Comparison of ENCODE assay signal across 18 mouse cellular contexts in genomic region chr13:95484664-95485063, GRCm38 (mm10). TPM values are rescaled to one million over a fixed set of nuclear protein-coding genes. Genes with fewer than 3 reads are reported as not detected.
DNase-seq lines count a peak whose midpoint lies in the region; ATAC-seq and TF ChIP-seq lines count a peak whose summit lies in the region.
"Had no signal": no experiment of that assay in that cellular context is flagged by ENCODE, and none has a peak within 500 bp of the region (broad histone marks: within the 10 kb centered on the region; RNA-seq: fewer than 3 reads in every experiment).

No protein-coding gene starts in this region.

- ATAC-seq in forebrain, embryonic 12.5 days (ENCODE audit: low FRiP score), result no peak
- ATAC-seq in forebrain, postnatal 0 days, result no peak
- no peak for ATAC-seq in midbrain, embryonic 15.5 days (replicated peaks)
- ATAC-seq in limb, embryonic 13.5 days (ENCODE audit: low FRiP score, low read depth), result peak; percentile 70
- no peak for ATAC-seq in intestine, postnatal 0 days
- ATAC-seq: forebrain, embryonic 13.5 days had no signal

- H3K27me3 ChIP-seq in forebrain, embryonic 12.5 days, result no peaks in the 10 kb centered on the region
- H3K27me3 ChIP-seq in forebrain, postnatal 0 days (ENCODE audit: insufficient read depth, low read length), result no peaks in the 10 kb centered on the region
- peaks cover 6% of the 10 kb centered on the region; the same call in 1 of the 2 replicates for H3K27me3 ChIP-seq in midbrain, embryonic 10.5 days (ENCODE audit: low read depth, poor library complexity, severe bottlenecking)
- H3K27me3 ChIP-seq in midbrain, embryonic 15.5 days (replicated peaks), result no peaks in the 10 kb centered on the region
- 0 out of 2 replicates have a peak, but pooled peaks cover 6% of the 10 kb centered on the region for H3K27me3 ChIP-seq in limb, embryonic 13.5 days
- no peaks in the 10 kb centered on the region for H3K27me3 ChIP-seq in intestine, postnatal 0 days (replicated peaks; ENCODE audit: control insufficient read depth, insufficient read depth, low read length)
- H3K27me3 ChIP-seq: forebrain, embryonic 13.5 days had no signal

- no peaks in the 10 kb centered on the region for H3K36me3 ChIP-seq in forebrain, embryonic 12.5 days (replicated peaks)
- no peaks in the 10 kb centered on the region for H3K36me3 ChIP-seq in forebrain, postnatal 0 days (ENCODE audit: insufficient read depth)
- H3K36me3 ChIP-seq in midbrain, embryonic 10.5 days, result no peaks in the 10 kb centered on the region
- no peaks in the 10 kb centered on the region for H3K36me3 ChIP-seq in midbrain, embryonic 15.5 days (replicated peaks)
- H3K36me3 ChIP-seq in limb, embryonic 13.5 days, result no peaks in the 10 kb centered on the region
- H3K36me3 ChIP-seq in intestine, postnatal 0 days (ENCODE audit: control insufficient read depth, insufficient read depth), result no peaks in the 10 kb centered on the region

- no peaks in the 10 kb centered on the region for H3K4me1 ChIP-seq in forebrain, embryonic 12.5 days
- H3K4me1 ChIP-seq in forebrain, postnatal 0 days (ENCODE audit: insufficient read depth), result no peaks in the 10 kb centered on the region
- peaks cover 12% of the 10 kb centered on the region for H3K4me1 ChIP-seq in midbrain, embryonic 10.5 days
- H3K4me1 ChIP-seq in midbrain, embryonic 15.5 days, result no peaks in the 10 kb centered on the region
- H3K4me1 ChIP-seq in limb, embryonic 13.5 days, result peaks cover 24% of the 10 kb centered on the region
- H3K4me1 ChIP-seq in intestine, postnatal 0 days (replicated peaks; ENCODE audit: control insufficient read depth, insufficient read depth, low read length), result 0 out of 2 replicates have a peak, but pooled peaks cover 3% of the 10 kb centered on the region

- peak overlapping the region; percentile 26; the same call in 1 of the 2 replicates for H3K27ac ChIP-seq in forebrain, embryonic 12.5 days
- no peak overlapping the region for H3K27ac ChIP-seq in forebrain, postnatal 0 days (ENCODE audit: low read depth, low read length)
- H3K27ac ChIP-seq in midbrain, embryonic 10.5 days (replicated peaks), result peak overlapping the region; percentile 42; the same call in 1 of the 2 replicates
- H3K27ac ChIP-seq in midbrain, embryonic 15.5 days, result no peak overlapping the region
- H3K27ac ChIP-seq in limb, embryonic 13.5 days, result peak overlapping the region; percentile 69
- no peak overlapping the region for H3K27ac ChIP-seq in intestine, postnatal 0 days (ENCODE audit: low read depth, low read length)
- H3K27ac ChIP-seq: forebrain, embryonic 13.5 days had no signal

- no peaks in the 10 kb centered on the region for H3K9me3 ChIP-seq in forebrain, embryonic 12.5 days
- H3K9me3 ChIP-seq in forebrain, postnatal 0 days (ENCODE audit: low read length), result no peaks in the 10 kb centered on the region
- H3K9me3 ChIP-seq in midbrain, embryonic 10.5 days (replicated peaks), result no peaks in the 10 kb centered on the region
- H3K9me3 ChIP-seq in midbrain, embryonic 15.5 days, result no peaks in the 10 kb centered on the region
- no peaks in the 10 kb centered on the region for H3K9me3 ChIP-seq in limb, embryonic 13.5 days
- no peaks in the 10 kb centered on the region for H3K9me3 ChIP-seq in intestine, postnatal 0 days (ENCODE audit: control insufficient read depth)
- H3K9me3 ChIP-seq: forebrain, embryonic 13.5 days had no signal

- no peak overlapping the region for H3K9ac ChIP-seq in forebrain, embryonic 12.5 days
- H3K9ac ChIP-seq in forebrain, postnatal 0 days, result no peak overlapping the region
- H3K9ac ChIP-seq in midbrain, embryonic 15.5 days, result no peak overlapping the region
- H3K9ac ChIP-seq in limb, embryonic 13.5 days, result no peak overlapping the region
- no peak overlapping the region for H3K9ac ChIP-seq in intestine, postnatal 0 days (ENCODE audit: low read depth, low read length)
- H3K9ac ChIP-seq: forebrain, embryonic 13.5 days had no signal

- no peak overlapping the region for H3K4me3 ChIP-seq in forebrain, embryonic 12.5 days (replicated peaks)
- H3K4me3 ChIP-seq in forebrain, postnatal 0 days (ENCODE audit: low read depth, low read length), result no peak overlapping the region
- H3K4me3 ChIP-seq in midbrain, embryonic 10.5 days, result no peak overlapping the region
- H3K4me3 ChIP-seq in midbrain, embryonic 15.5 days, result no peak overlapping the region
- H3K4me3 ChIP-seq in limb, embryonic 13.5 days, result no peak overlapping the region
- no peak overlapping the region for H3K4me3 ChIP-seq in intestine, postnatal 0 days (ENCODE audit: low read depth, low read length)
- H3K4me3 ChIP-seq: forebrain, embryonic 13.5 days; myocyte had no signal

- TF ChIP-seq CTCF in forebrain, postnatal 0 days (IDR thresholded peaks at IDR 0.05; ENCODE audit: low read depth), result no peak
- no peak for TF ChIP-seq CTCF in intestine, postnatal 0 days (IDR thresholded peaks at IDR 0.05; ENCODE audit: low read depth)

- DNase-seq in forebrain, postnatal 0 days, result no peak
- DNase-seq in midbrain, embryonic 10.5 days (ENCODE audit: low spot score), result no peak
- peak; percentile 26 to 39 for DNase-seq in lung, postnatal 4 days
- DNase-seq in spleen, adult 18-20 months, result no peak
- DNase-seq: adrenal gland, postnatal 36 days; B cell, adult 2 months; cerebellum, adult 9-10 months; heart, postnatal 4 days had no signal

- WGBS in forebrain, embryonic 12.5 days, result 38% methylated on average over 5 of the region's 5 CpGs
- 23% methylated on average over 5 of the region's 5 CpGs for WGBS in forebrain, postnatal 0 days
- 78% methylated on average over 5 of the region's 5 CpGs for WGBS in midbrain, embryonic 10.5 days
- 39% methylated on average over 5 of the region's 5 CpGs for WGBS in midbrain, embryonic 15.5 days
- 14% methylated on average over 5 of the region's 5 CpGs for WGBS in limb, embryonic 13.5 days
- WGBS in intestine, postnatal 0 days, result 34% methylated on average over 5 of the region's 5 CpGs

- no peak overlapping the region for H3K4me2 ChIP-seq in forebrain, embryonic 12.5 days
- H3K4me2 ChIP-seq in forebrain, postnatal 0 days (ENCODE audit: low read depth), result no peak overlapping the region
- no peak overlapping the region for H3K4me2 ChIP-seq in midbrain, embryonic 15.5 days
- peak overlapping the region; percentile 15; the same call in 1 of the 2 replicates for H3K4me2 ChIP-seq in limb, embryonic 13.5 days (replicated peaks)
- H3K4me2 ChIP-seq in intestine, postnatal 0 days (replicated peaks; ENCODE audit: low read depth), result no peak overlapping the region
- H3K4me2 ChIP-seq: forebrain, embryonic 13.5 days had no signal

RNA-seq across cellular contexts. Expression of gene S100z, which starts 6.1 kb away (rescaled TPM):
- 1.7 and 5.0 TPM in 2 replicates for polyA plus RNA-seq in forebrain, embryonic 12.5 days (2016; fragmentation: Nextera tagmentation; extraction: Ambion mirVana)
- total RNA-seq in forebrain, postnatal 0 days (2014; rRNA removed), result not detected in 2 replicates
- not detected in 2 replicates for polyA plus RNA-seq in forebrain, postnatal 0 days (2015; fragmentation: Nextera tagmentation; extraction: Ambion mirVana)
- polyA plus RNA-seq in midbrain, embryonic 10.5 days (2016; fragmentation: Nextera tagmentation; extraction: Ambion mirVana), result not detected in 2 replicates
- polyA plus RNA-seq in midbrain, embryonic 15.5 days (2015; fragmentation: Nextera tagmentation; extraction: Ambion mirVana), result not detected in 2 replicates
- polyA plus RNA-seq in limb, embryonic 13.5 days (2015; fragmentation: Nextera tagmentation; extraction: Ambion mirVana), result not detected in 2 replicates
- polyA plus RNA-seq in intestine, postnatal 0 days (2015; fragmentation: Nextera tagmentation; extraction: Ambion mirVana), result 2.0 and 2.1 TPM in 2 replicates
- total RNA-seq: adrenal gland, postnatal 36 days; heart, postnatal 4 days; left cerebral cortex, adult 8-10 months; MEL had no signal
- polyA plus RNA-seq: forebrain, embryonic 13.5 days; liver, embryonic 16.5 days; myocyte; spleen, adult 2 months had no signal

RNA-seq across cellular contexts. Expression of gene Crhbp, which starts 39.9 kb away (rescaled TPM):
- 0.41 and 0.65 TPM in 2 replicates for polyA plus RNA-seq in forebrain, embryonic 12.5 days (2016; fragmentation: Nextera tagmentation; extraction: Ambion mirVana)
- total RNA-seq in forebrain, postnatal 0 days (2014; rRNA removed), result 4.5 and 4.6 TPM in 2 replicates
- polyA plus RNA-seq in forebrain, postnatal 0 days (2015; fragmentation: Nextera tagmentation; extraction: Ambion mirVana), result 5.1 and 5.5 TPM in 2 replicates
- polyA plus RNA-seq in midbrain, embryonic 10.5 days (2016; fragmentation: Nextera tagmentation; extraction: Ambion mirVana), result 1.4 and 1.8 TPM in 2 replicates
- 2.7 and 3.4 TPM in 2 replicates for polyA plus RNA-seq in midbrain, embryonic 15.5 days (2015; fragmentation: Nextera tagmentation; extraction: Ambion mirVana)
- 0.31 and 0.51 TPM in 2 replicates for polyA plus RNA-seq in limb, embryonic 13.5 days (2015; fragmentation: Nextera tagmentation; extraction: Ambion mirVana)
- not detected in 2 replicates for polyA plus RNA-seq in intestine, postnatal 0 days (2015; fragmentation: Nextera tagmentation; extraction: Ambion mirVana)
- total RNA-seq: heart, postnatal 4 days; MEL had no signal
- polyA plus RNA-seq: spleen, adult 2 months had no signal

RNA-seq across cellular contexts. Expression of gene F2rl1, which starts 40.4 kb away (rescaled TPM):
- polyA plus RNA-seq in forebrain, embryonic 12.5 days (2016; fragmentation: Nextera tagmentation; extraction: Ambion mirVana), result 0.32 and 0.33 TPM in 2 replicates
- 0.19 and 0.23 TPM in 2 replicates for total RNA-seq in forebrain, postnatal 0 days (2014; rRNA removed)
- 0.05 and 0.13 TPM in 2 replicates for polyA plus RNA-seq in forebrain, postnatal 0 days (2015; fragmentation: Nextera tagmentation; extraction: Ambion mirVana)
- 0.15 and 0.31 TPM in 2 replicates for polyA plus RNA-seq in midbrain, embryonic 10.5 days (2016; fragmentation: Nextera tagmentation; extraction: Ambion mirVana)
- polyA plus RNA-seq in midbrain, embryonic 15.5 days (2015; fragmentation: Nextera tagmentation; extraction: Ambion mirVana), result 0.14 and 0.15 TPM in 2 replicates
- polyA plus RNA-seq in limb, embryonic 13.5 days (2015; fragmentation: Nextera tagmentation; extraction: Ambion mirVana), result 0.74 and 0.85 TPM in 2 replicates
- polyA plus RNA-seq in intestine, postnatal 0 days (2015; fragmentation: Nextera tagmentation; extraction: Ambion mirVana), result 32.6 and 36.4 TPM in 2 replicates
- total RNA-seq: MEL had no signal
- polyA plus RNA-seq: myocyte had no signal

Comparison
In these comparisons a context has a peak if more than half of its experiments do, and no peak if none do; other contexts are left out.
1. H3K27ac ChIP-seq: peak in forebrain, embryonic 12.5 days (single experiment), midbrain, embryonic 10.5 days (single experiment) and limb, embryonic 13.5 days (single experiment); none in forebrain, postnatal 0 days (single experiment), midbrain, embryonic 15.5 days (single experiment) and intestine, postnatal 0 days (single experiment).
2. DNase-seq: peak in lung, postnatal 4 days (2 of 2); none in forebrain, postnatal 0 days (single experiment), midbrain, embryonic 10.5 days (single experiment) and spleen, adult 18-20 months (0 of 2).
3. RNA of gene F2rl1, which starts 40.4 kb away (polyA plus RNA-seq): 32.6 to 36.4 TPM in intestine, postnatal 0 days; 0.74 to 0.85 TPM in limb, embryonic 13.5 days, 0.32 to 0.33 TPM in forebrain, embryonic 12.5 days, 0.14 to 0.15 TPM in midbrain, embryonic 15.5 days, 0.15 to 0.31 TPM in midbrain, embryonic 10.5 days and 0.05 to 0.13 TPM in forebrain, postnatal 0 days; every median in the first group is over 10 times any median in the second.